Mouse (Mus musculus): ENCODE data around the gene Ufm1.

DNA sequence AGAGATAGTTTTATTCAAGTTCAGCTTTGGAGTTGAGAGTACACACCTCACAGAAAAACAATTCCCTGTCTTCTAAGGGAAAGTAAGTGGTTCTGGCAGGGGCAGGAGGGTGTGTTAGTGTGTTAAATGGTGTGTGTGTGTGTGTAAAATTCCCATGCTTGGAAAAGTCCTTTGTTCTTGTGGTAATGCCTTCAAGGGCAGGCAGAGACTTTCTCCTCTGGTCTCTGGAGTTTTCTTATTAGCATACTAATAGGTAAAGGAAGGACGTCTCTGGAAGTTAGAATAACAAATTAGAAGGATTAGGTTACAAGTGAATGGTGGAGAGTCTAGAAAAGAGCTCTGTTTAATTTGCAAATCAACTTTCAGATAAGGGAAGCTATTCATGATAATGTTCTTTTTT is 5.6 kb upstream of the Ufm1 start:
- TF ChIP-seq CTCF (conservative IDR thresholded peaks at IDR 0.05; ENCODE audit: insufficient read depth, insufficient read length, low read depth, low read length) (no peak), POLR2A (IDR thresholded peaks at IDR 0.05; ENCODE audit: low read depth, low read length) (no peak)
